Mouse (Mus musculus) induced T-regulatory cell, adult 2 months (primary cell): ENCODE results near the gene Ndufs1.
"Not testable (repeated sequence)": the region's sequence is repeated elsewhere in the genome, so short reads cannot be mapped to it uniquely, and the experiment has no call there.

Experiments
- DNase-seq: peaks from one replicate; pipeline ENCODE4 v3.0.0-alpha.2; 2012; ENCODE audit warnings: low read depth

The Ndufs1 gene

DNA sequence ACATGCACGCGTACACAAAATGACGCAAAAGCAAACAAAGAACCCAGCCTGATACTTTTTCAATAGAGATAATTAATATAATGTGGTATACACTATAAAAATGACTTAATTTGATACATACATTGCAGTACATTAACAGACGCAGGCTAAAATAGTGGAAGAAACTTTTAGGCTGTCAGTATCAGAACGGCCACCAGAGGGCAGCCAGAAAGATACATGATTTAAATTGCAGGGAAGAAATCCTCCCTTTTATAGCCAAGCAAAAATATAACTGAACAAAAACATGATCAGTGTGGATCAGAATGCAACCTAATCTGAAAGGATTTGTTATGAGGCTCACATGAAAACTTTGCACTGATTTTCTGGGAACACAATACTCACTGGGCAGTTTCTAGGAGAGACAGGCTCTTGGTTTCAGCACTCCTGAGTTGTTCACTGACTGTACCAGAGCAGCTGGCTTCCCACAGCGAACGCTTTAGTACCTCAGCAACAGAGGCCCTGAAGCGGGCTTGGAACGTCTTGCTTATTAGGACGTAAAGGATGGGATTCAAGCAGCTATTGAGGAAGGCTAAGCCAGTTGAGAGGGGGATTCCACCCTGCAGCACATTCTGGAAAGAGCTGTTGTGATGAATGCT lies 6.1 kb upstream of the Ndufs1 start:
- DNase-seq, result peak; percentile 77

DNA sequence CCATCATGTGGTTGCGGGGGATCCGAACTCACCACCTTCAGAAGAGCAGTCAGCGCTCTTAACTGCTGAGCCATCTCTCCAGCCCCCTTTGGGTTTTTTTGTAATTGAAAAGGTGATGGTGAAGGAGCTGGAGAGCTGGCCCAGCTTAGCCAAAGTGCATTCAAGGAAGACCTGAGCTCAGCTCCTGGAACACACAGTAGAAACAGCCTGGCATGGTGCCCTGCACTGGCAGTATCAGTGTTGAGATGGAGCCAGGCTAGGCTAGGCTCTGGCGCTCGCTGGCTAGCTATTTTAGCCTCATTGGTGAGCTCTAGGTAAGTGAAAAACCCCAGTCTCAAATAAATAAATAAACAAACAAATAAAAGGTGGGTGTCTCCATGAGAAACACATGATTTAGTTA lies 5.6 kb upstream of the Ndufs1 start:
- no peak for DNase-seq

DNA sequence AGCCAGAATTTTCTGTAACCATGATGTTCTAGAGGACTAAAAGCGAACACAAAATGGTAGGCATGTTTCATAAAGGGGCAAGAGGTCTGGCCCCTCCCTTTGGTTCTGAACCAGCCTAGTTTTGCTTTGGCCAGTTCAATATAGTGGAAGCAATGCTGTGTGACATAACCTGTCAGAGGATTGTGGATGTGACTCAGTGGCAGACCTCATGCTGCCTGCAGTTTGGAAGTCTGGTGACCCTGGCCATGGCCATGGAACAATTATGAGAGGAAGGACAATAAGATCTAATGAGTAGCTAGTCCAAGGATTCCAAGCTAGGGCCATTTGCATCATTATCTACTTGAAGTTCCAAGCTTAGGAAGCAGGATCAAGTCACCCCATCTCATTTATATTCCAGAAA lies 4.8 kb upstream of the Ndufs1 start:
- no peak for DNase-seq

DNA sequence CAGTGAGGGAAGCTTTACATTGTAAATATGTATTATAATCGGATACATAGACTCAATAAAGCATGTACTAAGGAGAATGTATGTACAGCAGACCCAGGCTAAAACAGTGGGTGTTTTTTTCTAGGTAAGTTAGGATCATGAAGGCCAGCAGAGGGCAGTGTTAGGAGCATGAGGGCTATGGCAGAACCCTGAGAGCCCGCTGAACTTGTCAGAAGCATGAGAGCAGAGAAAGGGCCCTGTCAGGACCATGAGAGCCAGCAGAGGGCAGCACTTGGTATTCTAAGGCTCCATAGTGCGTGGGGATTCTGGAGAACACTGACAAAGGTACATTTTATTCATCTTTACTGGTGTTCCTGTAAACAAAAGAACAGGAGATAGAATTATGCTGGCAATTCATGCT lies 4.4 kb upstream of the Ndufs1 start:
- peak; percentile 99 for DNase-seq

DNA sequence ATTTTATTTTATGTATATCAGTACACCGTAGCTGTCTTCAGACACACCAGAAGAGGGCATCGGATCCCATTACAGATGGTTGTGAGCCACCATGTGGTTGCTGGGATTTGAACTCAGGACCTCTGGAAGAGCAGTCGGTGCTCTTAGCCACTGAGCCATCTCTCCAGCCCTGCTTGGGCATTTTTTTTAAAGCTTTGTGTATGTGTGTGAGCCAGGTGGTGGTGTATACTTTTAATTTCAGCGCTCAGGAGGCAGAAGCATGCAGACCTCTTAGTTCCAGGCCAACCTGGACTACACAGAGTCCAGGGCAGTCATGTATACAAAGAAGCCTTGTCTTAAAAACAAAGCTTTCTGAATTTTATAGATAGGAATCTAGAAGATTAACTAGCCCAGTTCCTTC lies 3.9 kb upstream of the Ndufs1 start:
- not testable (repeated sequence) for DNase-seq

DNA sequence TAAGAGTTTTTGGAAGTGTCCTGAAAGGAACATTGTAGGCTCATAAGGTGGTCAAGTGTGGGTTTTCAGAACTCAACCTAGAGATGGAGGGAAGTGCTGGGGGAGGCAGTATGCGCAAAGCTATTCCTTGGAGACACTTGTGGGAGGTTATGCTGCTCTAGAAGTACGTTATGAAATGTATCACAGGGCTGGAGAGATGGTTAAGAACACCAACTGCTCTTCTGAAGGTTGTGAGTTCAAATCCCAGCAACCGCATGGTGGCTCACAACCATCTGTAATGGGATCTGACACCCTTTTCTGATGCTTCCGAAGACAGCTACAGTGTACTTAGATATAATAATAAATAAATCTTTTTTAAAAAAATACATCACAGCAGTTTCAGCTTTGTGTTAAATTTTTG lies 3.5 kb upstream of the Ndufs1 start:
- DNase-seq, result no peak

DNA sequence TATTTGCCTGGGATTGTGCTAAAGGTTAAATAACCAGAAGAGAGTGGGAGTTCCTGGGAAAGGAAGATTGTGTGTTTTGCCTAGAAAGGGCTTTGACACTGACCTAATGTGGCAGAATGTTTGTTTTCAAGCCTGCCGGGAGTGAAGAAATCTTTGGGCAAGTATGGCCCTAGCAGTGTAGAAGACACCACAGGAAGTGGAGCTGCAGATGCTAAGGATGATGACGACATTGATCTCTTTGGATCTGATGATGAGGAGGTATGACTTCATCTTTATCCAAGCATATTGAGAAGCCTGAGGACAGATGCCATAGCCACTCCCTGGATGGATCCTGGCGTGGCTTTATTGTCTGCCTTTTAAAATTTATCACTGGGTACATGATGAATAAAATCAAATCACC lies 1.7 kb upstream of the Ndufs1 start:
- peak; percentile 16 for DNase-seq

DNA sequence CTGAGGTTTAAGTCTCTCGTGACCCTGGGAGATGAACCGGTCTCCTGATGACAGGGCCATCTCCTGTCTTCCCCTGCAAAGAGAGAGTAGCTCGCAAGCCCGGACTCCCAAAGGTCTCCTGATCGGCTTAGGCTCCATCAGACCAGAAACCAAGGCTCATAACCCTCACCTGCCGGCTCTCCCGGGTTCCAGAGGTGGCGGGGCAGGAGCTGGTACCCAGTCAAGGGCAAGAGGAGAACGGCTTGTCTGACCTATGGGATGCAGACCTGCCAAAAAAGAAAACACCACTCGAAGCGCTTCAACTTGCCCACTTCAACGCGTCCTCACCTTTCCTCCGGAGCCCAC lies 402 bp downstream of the Ndufs1 start:
- DNase-seq, result no peak

DNA sequence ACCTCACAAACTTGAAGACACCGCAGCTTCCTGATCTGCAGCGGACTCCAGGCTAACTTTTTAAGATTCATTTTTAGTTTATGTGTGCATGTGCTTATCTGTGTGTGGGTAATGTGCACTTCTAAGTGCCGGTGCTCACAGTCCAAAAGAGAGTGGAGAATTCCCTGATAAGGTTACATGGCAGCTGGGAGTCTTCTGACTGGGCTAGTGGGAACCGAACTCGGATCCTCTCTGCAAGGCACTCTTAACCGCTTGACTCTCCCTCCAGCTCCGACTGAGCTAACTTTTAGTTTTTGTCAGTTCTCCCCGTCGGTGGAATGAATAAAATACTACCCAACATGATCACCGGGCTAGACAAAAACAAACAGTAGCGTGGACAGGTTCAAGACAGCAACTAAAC lies 780 bp downstream of the Ndufs1 start:
- DNase-seq, result no peak

DNA sequence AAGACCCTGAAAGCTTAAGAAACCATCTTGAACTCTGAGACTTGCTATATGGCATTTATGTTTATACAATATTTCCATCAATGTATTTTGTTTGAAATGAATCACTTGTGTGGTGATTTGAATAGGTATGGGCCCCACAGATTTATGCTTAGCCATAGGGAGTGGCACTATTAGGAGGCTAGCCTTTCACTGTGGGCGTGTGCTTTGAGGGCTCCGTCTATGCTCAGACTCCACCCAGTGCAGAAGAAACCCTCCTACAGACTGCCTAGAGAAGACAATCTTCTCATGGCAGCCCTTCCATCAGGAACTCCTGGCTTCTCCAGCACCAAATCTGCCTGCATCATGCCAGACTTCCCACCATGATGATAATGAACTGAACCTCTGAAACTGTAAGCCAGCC lies 8.0 kb downstream of the Ndufs1 start:
- no peak for DNase-seq

DNA sequence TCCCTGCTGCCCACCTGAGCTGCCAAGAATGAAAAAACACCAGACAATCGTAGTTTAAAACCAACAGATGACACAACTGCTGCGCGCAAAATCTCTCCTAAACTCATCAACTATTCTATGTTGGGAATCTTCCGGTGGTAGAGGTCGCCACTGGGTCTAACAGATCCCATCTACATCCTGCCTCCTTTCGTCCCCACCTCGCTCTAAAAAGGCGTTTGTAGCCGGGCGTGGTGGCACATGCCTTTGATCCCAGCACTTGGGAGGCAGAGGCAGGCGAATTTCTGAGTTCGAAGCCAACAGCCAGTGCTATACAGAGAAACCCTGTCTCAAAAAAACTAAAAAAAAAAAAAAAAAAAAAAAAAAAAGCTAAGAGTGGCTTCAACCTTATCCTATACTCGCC lies 36.4 kb downstream of the Ndufs1 start:
- DNase-seq, result no peak

DNA sequence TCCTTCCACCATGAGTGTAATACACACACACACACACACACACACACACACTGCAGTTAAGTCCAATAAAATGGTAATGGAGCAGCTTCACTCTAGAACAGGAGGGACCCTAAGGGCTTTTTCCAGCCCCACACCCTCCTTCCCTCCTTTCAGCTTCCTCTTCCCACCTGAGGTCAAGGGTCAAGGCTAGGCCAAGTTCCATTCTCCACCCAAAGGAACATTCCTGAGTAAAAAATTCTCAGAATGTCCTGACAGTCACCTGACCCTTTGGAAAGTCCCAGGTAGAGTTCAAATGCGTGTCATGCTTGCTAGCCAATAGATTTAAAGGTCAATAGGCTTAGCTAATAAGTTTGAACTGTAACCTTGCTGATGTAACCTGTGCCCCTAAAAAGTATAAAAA lies 38.0 kb downstream of the Ndufs1 start:
- DNase-seq, result not testable (repeated sequence)

DNA sequence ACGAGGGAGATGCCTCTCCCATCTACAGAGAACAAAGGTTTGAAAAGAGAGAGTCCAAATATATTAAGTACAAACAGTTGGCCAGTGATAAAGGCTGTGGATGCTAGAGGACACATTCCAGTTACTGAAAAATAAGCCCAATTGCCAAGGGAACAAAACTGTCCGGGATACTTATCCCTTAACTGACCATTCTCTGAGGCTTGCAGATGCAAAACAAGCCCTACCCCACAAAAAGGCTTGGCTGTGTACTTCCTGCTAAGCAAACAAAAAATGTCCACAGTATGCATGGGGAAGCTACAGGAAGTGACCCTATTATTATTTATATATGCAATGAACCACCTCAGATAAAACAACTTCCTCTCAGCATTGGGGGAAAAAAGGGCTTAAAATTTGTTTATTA lies 38.7 kb downstream of the Ndufs1 start:
- DNase-seq, result no peak

DNA sequence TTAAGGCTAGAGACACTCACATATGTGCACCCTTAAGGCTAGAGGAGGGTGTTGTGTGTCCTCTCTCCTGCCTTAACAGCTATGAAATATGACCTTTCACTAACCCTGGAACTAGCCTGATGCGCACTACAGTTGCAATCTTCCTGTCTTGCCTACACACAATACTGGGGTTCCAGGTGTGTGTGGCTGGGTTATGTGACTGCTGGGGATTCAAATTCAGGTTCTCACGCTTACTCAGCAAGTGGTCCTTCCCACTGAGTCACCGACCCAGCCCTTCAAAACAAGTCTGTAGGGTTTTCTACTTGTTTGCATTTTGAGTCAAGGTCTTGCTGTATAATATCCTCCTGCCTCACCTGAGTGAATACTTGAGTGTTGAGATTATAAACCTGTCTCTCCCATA lies 42.1 kb downstream of the Ndufs1 start:
- DNase-seq, result peak; percentile 24

DNA sequence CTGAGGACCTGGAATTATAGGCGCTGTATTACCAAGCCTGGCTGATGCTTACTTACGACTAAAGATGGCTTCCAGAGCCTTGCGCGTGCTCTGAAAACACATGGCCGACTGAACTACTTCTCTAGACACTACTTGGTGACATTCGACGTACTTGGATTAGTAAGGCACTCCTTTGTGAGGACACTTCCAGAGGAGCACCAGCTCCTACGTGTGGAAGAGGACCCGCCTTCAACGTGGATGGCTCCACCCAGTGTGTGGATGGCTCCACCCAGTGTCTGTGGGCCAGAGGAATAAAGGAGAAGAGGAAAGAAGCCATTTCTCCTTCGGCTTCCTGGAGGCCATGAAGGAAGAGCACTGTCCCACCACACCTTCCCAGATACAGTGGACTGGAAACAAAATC lies 44.9 kb downstream of the Ndufs1 start:
- DNase-seq, result no peak

DNA sequence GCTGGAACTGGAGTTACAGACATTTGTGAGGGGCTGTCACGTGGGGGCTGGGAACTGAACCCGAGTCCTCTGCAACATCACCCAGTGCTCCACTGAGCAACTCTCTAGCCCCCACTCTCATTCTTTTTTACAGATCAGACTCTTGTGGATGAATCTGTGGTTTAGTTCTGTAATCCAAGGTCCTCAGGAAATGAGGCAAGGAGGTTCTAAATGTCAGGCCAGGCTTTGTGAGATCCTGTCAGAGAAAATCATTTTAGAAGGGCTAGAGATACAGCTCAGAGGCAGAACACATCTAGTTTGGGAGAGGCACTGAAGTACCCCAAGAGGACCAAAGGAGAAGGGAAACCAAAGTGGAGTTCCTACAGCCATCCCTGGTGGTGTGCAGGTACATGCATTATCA lies 45.8 kb downstream of the Ndufs1 start:
- DNase-seq, result peak; percentile 28

DNA sequence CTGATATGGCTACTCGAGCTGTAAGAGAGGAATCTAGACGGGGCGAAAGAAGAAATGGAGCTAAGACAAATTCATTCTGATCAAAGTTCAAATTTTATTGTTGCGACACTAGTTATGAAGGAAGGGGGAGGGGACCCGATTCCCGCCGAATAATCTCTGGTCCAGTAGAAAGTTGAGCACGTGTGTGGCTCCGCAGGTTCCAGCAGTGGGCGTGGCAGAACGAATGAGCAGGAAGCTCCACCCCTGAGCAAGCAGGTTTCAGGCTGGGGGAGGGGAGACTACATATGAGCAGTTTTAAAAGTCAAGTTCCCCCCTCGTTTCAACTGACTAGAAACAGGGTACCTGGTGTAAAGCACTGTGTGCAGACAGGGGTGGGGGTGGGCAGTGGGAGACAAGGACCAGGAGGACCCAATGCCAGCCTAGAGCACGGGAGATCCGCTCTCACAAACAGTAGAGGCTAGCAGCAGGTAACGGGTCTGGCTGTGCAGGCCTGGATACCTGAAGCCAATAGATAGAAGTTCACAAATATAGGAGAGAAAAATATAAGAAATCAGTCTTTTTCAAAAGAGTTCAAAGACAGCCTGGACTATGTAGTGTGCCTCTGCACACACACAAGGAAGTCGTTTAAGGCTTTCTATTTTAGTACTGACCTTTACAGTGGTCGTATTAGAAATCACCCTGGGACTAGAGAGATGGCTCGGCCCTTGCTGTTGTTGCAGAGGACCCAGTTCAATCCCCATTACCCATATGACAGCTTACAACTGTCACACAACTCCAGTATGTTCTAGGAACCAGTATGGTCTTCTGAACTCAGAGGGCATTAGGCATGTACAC lies 46.6 kb downstream of the Ndufs1 start:
- peak; percentile 67 for DNase-seq

DNA sequence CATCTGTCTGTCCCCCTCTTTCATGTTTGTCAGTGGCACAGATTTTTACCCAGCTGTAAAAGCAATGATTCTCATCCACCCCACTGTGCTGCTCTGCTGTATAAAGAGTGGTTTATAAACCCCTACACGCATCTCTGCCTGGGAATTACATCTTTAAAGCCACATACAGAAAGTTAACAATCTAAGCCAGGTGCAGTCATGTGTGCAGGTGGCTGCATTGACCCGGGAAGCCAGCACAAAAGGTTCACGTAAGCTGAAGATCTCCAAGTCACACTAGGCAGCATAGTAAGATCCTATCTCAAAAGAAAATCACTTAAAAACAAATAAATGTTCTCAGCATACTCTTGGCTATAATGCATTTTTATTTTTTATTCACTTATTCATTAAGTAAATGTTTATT lies 47.4 kb downstream of the Ndufs1 start:
- DNase-seq, result peak; percentile 31

DNA sequence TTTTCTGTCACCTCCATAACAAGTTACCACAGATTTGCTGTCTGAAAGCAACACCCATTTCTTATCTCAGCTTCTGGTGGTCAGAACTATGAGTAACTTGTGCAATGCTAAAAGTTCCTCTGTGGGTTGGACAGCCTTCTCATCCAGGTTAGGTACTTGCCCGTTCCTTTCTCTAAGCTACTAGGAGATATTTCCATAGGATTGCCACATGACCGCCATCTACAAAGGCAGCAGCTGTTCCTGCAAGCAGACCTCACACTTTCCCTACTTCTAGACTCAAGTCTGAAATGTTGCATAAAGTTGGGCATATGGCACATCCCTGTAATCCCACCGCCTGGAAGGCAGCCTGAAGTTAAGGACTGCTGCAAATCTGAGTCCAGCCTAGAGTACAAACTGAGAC lies 50.4 kb downstream of the Ndufs1 start:
- DNase-seq, result no peak

DNA sequence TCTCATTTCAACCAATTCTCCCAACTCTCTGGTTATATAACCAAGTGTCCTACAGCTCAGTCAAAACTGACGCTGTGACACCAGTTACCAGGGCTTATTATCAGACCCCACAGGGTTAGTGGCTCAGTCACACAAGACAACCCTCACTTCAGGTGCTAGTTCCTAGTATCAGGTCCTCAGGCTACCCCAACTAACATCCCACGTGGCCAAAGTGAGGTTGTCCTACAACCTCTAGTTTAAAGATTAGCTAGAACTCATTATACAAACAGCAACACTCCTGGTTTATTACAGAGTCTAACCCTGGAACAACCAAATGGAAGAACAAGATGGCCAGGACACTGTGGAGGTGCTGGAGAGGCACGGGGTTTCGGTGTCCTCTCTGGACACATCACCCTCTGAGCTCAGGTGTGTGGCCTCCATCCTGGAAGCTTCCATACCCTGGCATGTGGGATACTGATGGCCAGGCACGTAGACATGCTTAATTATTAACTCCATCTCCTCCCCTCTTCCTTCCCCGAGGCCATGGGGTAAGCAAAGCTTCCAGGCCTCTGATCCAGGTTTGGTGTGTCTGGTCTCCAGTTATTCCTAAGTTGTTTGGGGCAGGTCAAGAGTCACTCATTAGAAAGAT lies 52.7 kb downstream of the Ndufs1 start:
- DNase-seq, result no peak

DNA sequence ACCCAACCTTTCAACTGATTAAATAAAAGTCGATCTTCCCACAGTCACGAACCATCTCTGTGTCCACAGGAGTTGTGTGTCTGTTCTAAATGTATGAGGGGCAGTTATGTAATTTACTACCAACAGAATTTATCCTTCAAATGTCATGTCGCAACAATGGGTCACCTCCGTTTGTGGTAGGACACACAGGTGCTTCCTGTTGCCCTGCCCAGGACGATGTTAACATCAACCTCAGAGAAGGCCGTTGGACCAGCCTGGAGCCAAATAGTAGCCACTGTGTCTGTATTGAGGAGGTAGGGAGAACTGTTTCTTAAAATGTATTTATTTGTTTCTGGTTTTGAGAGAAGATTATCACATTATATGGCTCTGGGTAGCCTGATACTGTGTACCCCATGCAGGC lies 54.6 kb downstream of the Ndufs1 start:
- no peak for DNase-seq

DNA sequence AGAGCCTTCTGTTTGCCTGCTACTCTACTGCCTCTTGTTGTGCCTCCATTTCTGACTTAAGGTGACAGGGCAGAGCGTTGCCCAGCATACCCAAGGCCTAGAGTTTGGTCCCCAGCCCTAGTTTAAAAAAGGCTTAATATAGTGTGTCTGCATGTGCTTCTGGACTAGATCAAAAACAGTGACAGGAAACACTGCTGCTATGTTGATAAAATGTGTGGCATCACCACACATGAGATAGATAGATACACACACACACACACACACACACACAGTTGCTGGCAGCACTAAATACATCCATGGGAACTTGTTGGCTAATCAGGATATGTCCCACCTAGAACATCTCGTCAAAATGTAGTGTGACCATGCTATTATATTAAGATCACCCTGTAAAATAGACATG lies 56.3 kb downstream of the Ndufs1 start:
- DNase-seq, result no peak

DNA sequence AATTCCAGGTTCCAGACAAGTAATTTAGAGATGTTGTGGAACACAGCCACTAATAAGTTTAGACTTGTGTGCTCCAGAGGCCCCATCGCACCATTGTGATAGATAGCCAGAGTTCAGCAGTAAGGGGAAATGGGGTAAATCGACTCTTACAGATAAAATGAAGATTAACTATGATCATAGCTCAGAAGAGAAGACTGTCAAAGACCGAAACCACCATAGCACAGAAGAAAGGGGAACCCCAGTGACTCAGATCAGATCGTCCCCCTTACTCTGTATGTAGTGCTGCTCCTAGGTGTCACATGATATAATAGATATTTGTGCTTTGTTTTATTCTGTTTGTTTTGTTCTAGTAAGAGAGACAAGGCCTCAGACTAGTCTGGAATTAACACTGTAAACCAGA lies 57.0 kb downstream of the Ndufs1 start:
- peak; percentile 65 for DNase-seq

DNA sequence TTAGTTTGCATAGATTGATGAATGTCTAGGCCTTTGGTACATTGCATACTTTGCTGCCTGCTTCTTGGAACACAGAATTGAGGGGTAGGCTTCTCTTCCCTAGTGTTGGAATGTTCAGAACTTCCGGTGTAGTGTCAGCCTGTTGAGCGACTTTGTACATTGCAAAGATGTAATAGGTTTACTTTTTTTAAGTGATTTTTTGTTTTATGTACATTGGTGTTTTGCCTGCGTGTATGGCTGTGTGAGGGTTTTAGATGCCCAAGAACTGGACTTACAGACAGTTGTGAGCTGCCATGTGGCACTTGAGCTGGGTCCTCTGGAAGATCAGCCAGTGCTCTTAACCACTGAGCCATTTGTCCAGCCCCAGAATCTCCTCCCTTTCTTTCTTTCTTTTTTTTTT lies 61.1 kb downstream of the Ndufs1 start:
- DNase-seq, result peak; percentile 40
